Mouse (Mus musculus) heart, adult 11 months (tissue): ENCODE results near the gene Phactr1.

ENCODE experiments used
- DNase-seq: peaks from one replicate; pipeline ENCODE4 v3.0.0; 2022

Gene Phactr1

GRCm38 (mm10) chr13:42980581-42980980, 300.2 kb downstream of the Phactr1 start:
- peak; percentile 92 for DNase-seq

GRCm38 (mm10) chr13:42982646-42983045, 302.2 kb downstream of the Phactr1 start:
- DNase-seq = no peak

GRCm38 (mm10) chr13:42985806-42986205, 305.4 kb downstream of the Phactr1 start:
- no peak for DNase-seq

DNA sequence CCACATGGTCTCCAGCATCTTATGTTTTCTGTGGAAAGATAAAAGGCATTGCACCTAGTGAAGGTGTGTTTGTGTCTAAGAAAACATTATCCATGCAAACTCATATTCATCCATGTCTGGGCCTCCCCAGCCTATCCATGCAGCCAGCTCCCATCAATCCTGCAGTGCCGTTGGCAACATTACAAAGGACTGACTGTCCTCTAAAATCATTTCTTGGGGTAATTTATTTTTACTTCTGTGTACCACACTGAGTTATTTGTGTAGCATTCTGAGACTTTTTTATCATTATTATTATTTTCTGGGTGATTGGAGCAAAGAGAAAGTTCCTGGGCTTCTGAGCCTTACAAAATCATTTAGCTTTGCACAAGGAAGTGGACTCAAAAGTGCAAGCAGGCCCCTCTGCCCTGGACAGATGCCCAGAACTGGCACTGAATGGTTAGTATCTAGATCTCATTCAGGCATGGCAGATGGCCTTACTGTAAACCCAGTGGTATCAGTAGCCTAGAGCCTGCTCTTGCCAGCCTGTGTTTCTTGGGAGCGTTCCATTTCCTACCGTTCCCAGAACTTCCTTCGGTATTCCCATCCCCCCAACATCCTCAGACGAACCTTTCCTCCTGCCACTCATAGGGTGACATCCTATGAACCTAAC, 307.6 kb downstream of the Phactr1 start:
- peak; percentile 73 for DNase-seq

GRCm38 (mm10) chr13:42989481-42989880, 309.1 kb downstream of the Phactr1 start:
- no peak for DNase-seq

GRCm38 (mm10) chr13:42990051-42990450, 309.6 kb downstream of the Phactr1 start:
- DNase-seq = peak; percentile 36

DNA sequence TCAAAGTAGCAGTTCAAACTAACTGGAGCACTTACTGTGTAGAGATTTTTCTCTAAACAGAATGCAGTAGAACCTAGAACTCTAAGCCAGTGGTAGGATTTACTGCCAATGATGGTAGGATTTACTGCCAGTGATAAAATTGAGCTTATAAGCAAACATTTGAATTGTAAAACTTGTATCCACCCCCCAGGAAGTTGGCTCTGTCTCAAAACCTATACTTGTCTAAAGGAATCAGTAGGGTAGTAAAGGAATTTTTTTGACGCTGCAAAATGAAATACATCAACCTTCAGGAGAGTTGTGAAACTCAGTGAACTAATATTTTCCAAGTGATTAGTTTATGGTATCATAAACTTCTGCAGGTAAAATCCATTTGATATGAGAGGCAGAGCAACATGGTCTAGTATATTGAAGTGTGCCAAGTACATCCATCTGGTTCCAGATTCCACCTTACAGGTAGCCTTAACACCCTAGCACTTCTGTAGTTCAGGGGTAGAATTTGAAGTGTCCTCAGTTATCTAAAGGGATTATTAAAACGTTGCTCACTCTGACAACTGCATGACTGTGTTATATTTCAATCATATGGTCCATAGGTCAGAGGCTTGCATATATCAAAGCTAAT, 310.2 kb downstream of the Phactr1 start:
- no peak for DNase-seq

DNA sequence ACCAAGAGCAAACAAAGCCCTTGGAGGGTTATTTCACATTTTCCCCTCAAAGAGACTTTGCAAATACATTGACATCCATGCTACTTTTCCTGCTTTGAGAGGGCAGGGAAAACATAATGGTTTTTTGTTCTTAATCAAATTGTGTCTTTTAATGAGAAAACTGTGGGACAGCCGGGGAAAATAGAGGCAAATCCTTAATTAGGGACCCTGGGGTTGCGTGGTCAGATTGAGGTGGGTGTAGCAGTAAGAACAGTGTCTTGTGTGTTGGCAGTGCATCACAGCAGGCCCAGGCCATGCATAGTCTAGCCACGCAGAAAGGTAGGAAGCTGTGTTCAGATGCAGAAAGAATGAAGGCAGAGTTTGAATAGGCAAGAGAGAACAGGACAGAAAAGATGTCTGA, 310.7 kb downstream of the Phactr1 start:
- DNase-seq = no peak

DNA sequence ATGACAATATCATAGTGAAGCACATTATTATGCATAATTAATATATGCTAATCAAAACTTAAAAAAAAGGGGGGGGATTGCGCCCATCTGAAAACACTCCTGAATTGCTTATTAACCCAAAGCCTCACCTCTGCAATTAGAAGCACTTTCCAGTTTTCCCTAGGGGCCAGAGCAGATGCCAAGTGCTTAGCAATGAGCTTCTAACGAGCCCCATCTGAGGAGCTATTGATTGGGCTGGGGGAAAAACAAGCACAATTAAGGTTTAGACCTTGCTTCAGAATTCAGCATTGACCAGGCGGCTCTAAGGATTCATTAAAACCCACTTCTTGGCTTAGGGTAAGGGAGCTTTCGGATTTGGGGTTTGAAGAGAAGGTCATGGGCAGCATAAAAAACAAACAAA, 311.9 kb downstream of the Phactr1 start:
- no peak for DNase-seq

GRCm38 (mm10) chr13:42994276-42994675, 313.9 kb downstream of the Phactr1 start:
- no peak for DNase-seq

DNA sequence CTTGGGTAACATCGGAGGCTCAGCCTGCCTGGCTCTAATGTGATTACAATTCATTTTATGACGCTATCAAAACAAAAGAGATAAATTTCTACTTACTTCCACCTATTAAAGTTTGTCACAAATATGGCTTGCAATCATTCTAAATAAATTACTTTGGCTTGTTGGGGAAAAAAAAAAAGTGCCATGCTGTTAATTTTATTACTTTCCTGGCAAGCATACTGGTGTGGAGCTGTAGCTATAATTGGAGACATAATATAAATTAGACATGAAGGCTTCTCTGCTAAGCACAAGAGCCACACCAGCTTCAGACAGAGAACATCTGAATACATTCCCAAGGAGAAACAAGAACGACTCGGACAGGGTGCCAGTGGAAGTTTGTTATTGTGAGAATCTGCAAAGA, 315.8 kb downstream of the Phactr1 start:
- no peak for DNase-seq

DNA sequence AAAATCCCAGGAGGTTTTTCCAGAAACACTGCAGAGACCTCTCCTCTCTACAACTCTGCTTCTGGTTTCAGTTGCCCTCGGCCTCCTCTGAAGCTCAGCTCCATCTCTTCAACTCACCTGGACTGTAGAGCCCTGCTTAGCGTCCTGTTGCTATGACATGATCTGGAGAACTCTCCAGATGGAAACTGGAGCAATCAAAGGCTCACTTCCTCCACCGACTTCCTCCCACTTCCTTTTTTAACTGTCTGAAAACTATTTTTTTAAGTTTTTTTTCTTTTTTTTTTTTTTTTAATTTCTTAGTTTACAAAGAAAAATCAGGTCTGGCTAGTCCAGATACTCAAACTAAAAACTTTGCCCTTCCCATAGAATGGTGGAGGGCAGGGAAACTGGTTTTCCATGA, 318.9 kb downstream of the Phactr1 start:
- DNase-seq = no peak

DNA sequence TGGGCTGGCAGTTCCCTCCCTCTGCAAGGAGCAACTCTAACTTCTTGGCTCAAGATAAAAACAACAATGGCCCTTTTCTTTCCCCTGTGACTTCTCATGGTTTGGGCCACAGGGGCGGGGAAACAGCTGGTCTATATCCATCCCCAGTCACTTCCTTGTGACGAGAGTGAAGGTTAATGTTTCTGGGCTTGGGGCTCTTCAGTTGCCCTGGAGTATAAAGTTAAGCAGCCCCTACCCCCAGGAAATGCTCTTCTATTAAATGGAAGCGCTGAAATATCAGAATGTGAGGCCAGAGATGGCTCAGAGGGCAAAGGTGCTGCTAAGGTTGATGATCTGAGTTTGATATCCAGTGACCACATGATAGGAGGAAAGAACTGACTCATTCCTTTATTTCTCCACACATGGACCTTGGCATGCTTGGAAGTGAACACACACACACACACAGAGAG, 324.7 kb downstream of the Phactr1 start:
- peak; percentile 95 for DNase-seq

GRCm38 (mm10) chr13:43008466-43008865, 328.0 kb downstream of the Phactr1 start:
- DNase-seq = no peak

DNA sequence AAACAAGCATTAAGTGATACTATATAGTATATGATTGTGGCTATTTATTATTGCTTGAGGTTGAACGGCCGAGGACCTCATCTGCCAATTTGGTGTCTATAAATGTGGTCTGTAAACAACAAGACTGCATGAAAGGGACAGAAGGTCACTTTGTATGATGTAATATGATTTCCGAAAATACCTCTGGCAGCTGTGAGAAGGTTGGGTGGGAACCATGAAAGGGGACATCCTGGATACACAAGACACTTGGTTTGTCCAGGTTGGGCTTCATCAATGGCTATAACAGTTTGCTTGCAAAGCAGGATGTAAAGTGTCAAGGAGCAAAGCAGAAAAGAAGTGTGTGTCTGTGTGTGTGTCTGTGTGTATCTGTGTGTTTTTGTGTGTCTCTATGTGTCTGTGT, 329.2 kb downstream of the Phactr1 start:
- DNase-seq = peak; percentile 89

- peak; percentile 89 for DNase-seq
These were observed 331.1 kb downstream of the Phactr1 start for GRCm38 (mm10) chr13:43011516-43011915.

- no peak for DNase-seq
These were observed 333.6 kb downstream of the Phactr1 start for GRCm38 (mm10) chr13:43013984-43014383.

DNA sequence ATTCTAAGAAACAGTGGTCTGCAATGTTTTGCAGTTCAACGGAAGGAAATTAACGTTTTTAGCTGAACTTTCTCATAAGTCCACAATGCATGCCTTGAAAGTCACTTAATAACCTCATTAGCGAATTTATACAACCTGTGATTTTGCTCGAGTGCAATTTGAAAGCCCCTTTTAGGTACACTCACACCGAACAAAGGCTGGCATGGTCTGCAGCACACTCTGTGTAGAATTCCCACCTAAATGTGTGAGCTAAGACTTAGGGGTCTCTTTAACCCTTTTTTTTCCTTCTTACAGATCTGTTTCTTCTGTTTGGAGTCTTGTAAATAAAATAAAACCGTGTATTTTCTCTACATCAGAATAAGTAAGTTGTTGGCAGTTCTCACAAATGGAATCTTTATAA, 335.3 kb downstream of the Phactr1 start:
- DNase-seq = no peak

DNA sequence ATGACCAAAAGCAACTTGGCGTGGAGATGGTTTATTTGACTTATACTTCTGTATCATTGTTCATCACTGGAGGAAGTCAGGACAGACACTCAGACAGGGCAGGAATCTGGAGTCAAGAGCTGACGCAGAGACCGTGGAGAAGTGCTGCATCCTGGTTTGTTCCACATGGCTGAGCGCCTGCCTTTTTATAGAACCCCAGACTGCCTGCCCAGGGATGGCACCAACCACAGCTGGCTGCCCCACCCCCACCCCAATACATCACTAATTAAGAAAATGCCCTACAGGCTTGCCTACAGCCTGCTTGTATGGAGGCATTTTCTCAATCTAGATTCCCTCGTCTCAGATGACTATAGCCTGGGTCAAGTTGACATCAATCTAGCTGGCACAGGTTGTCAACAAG, 338.4 kb downstream of the Phactr1 start:
- no peak for DNase-seq

- no peak for DNase-seq
These were observed 340.6 kb downstream of the Phactr1 start for GRCm38 (mm10) chr13:43021031-43021430.

GRCm38 (mm10) chr13:43023005-43023404, 342.6 kb downstream of the Phactr1 start:
- peak; percentile 58 for DNase-seq

- DNase-seq = peak; percentile 19
These were observed 347.1 kb downstream of the Phactr1 start for GRCm38 (mm10) chr13:43027568-43027967.

- DNase-seq = no peak
These were observed 349.8 kb downstream of the Phactr1 start for GRCm38 (mm10) chr13:43030222-43030621.

DNA sequence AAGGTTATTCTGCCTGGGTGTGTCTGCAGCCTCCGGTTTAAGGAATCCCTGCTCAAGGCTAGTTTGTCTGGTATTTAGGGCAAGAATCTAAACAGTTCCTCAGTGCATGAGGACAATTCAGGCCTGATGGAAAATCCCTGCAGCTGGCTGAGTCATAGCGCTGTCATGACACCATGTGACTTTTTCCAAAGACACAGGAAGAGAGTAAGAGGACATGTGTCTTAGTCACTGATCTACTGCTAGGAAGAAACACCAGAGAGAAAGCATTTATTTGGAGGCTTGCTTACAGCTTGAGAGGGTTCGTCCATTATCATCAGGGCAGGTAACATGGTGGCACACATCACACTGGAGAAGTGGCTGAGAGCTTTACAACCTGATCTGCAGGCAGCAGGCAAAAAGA, 352.0 kb downstream of the Phactr1 start:
- peak; percentile 42 for DNase-seq

DNA sequence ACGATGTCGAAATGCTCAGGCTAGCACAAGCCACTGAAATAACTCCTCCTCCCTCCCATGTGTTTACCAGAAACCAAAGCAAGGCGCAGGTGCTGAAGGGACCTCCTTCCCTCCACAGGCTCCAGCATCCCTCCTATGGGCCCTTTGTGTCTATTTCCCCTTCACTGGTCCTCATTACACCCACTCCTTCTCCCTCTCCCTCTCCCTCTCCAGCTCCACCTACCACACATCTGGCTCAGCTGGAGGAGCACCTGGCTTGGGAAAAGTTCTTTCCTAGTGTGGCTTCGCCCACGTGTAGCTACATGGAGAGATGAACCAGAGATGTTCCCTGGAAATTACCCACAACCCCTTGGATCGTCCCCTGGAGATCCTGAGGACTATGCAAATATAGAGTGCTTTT, 356.1 kb downstream of the Phactr1 start:
- peak; percentile 73 for DNase-seq
